Mouse (Mus musculus) E14TG2a.4 (cell line): Measurements from ENCODE around the gene Tmx2.

Experiments used
- H3K27me3 ChIP-seq: 2 replicates; pipeline ENCODE4 v1.6.1; 2014; ENCODE audit warnings: low read length, control low read depth; ENCODE audit not compliant: insufficient read depth
- H3K36me3 ChIP-seq: 2 replicates; pipeline ENCODE4 v1.6.1; 2014; ENCODE audit warnings: low read length, control low read depth; ENCODE audit not compliant: insufficient read depth
- H3K4me1 ChIP-seq: replicated peaks from 2 replicates; pipeline ENCODE4 v1.6.1; 2014; ENCODE audit warnings: low read depth, low read length, control low read depth
- H3K4me3 ChIP-seq: replicated peaks from 2 replicates; pipeline ENCODE4 v1.5.1; 2014; ENCODE audit warnings: mild to moderate bottlenecking, low read length
- H3K9me3 ChIP-seq: 2 replicates; pipeline ENCODE4 v1.6.1; 2014; ENCODE audit warnings: low read length, control low read depth
- CTCF ChIP-seq: conservative IDR thresholded peaks from 2 replicates; pipeline ENCODE4 v1.5.1; 2014; ENCODE audit warnings: low read length
- NANOG ChIP-seq: IDR thresholded peaks from 2 replicates; pipeline ENCODE4 v1.6.1; 2014; ENCODE audit warnings: borderline replicate concordance, low read length, mixed read lengths
- POU5F1 ChIP-seq: IDR thresholded peaks from 2 replicates; pipeline ENCODE4 v1.6.1; 2014; ENCODE audit warnings: low read length, borderline replicate concordance

The Tmx2 gene

DNA sequence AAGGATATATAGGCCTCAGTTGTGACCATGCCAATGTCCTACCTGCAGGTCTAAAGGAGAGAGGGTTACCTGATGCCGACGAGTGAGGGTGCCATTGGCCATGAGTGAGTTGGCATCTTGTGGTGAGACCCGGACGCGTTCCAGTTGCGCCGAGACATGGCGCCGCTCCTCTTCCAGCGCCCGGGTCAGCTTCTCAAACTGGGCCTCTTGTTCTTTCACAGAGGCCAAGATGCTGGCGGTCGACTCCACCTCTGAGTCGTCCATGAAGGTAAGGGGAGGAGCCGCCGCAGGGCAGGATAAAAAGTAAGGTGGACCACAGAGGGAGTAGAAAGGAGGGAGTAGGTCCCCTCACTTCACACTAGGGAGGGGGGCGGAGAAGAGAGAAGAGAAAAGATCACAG, 54.7 kb downstream of the Tmx2 start:
- H3K4me1 ChIP-seq: peaks cover 76% of the 10 kb centered on the region
- H3K4me3 ChIP-seq: peak overlapping the region; percentile 59
- peaks cover 61% of the 10 kb centered on the region for H3K36me3 ChIP-seq
- H3K27me3 ChIP-seq: no peaks in the 10 kb centered on the region
- TF ChIP-seq POU5F1: no peak
- no peak for TF ChIP-seq NANOG
- no peak for TF ChIP-seq CTCF
- no peaks in the 10 kb centered on the region for H3K9me3 ChIP-seq

DNA sequence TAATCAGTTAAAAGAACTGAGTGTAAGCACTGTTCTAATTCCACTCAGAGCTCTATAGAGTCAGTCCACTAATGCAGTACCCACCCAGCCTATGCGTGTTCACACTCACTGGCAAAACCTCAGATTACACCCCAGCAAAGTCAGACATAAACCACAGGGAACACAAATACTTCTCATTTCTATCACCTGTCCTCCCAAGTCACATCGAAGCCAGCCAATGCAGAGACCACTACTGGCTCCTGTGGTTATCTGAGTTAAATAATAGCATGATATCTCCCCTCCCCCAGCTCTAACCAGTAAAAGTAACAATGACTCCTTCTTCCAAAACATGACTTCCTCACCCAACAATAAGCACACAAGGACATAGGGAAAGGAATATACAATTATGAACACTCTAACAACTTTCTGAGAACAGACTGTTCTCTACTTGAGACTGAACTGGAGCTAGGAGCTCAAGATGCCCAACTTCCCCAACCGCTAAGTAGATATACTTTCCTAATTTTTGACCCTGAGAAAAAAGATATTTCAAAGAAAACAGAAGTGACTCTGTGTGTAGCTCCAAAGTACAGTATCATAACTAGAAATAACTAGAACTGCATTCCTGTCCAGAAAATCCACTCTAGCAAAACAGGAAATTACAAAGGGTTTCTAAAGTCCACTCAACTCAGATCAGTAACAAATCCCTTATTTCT, 55.4 kb downstream of the Tmx2 start:
- Histone ChIP-seq H3K9me3 (no peaks in the 10 kb centered on the region), H3K4me3 (peak overlapping the region; percentile 59), H3K4me1 (peaks cover 82% of the 10 kb centered on the region), H3K36me3 (peaks cover 63% of the 10 kb centered on the region), H3K27me3 (no peaks in the 10 kb centered on the region)
- TF ChIP-seq CTCF: no peak
- TF ChIP-seq POU5F1: no peak
- no peak for TF ChIP-seq NANOG

DNA sequence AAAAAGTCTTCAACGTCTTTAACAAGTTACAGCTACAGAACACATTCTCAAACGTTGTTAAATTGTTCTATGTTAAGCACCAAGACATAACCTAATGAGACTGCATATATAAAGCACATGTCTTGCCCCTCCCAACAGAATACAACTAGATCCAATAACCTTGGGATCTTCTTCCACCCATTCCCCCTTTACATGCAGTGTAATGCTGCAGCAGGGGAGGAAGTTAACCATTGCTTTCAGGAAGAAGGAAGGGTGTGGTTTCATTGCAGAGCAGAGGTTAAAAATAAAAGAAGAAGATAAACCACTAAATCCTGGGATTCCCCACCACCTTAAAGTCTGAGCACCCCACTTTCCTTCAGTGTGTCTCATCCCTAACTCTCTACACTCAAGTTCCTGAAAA, 56.3 kb downstream of the Tmx2 start:
- Histone ChIP-seq H3K27me3 (no peaks in the 10 kb centered on the region), H3K9me3 (no peaks in the 10 kb centered on the region), H3K4me1 (peaks cover 82% of the 10 kb centered on the region), H3K4me3 (peak overlapping the region; percentile 17; the same call in 1 of the 2 replicates), H3K36me3 (peaks cover 63% of the 10 kb centered on the region)
- TF ChIP-seq NANOG (no peak), POU5F1 (no peak), CTCF (no peak)
